10 mouse cellular contexts compared by ENCODE assay signal in the genomic region with DNA sequence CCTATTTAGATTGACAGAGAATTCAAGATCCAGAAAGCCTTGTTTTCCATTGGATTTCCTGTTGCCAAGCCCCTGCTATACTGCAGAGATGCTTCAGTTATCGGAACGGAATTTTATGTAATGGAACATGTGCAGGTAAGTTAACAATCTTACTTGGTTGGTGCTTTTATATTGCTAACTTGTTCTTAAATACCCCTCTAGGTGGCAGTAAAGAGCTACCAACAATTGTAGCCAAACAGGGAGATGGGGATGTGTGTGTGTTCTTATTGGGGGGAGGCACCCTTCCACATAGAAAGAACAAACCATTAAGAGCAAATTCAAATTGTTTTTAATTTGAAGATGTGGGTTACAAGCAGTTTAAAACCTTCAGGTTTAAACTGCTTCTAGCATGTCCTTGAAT. TPM values are rescaled to one million over a fixed set of nuclear protein-coding genes. Genes with fewer than 3 reads are reported as not detected.
A peak's percentile ranks its signal among the peaks of the same experiment; 100 is the strongest.
DNase-seq lines count a peak whose midpoint lies in the region; ATAC-seq lines count a peak whose summit lies in the region.
"Had no signal": no experiment of that assay in that cellular context is flagged by ENCODE, and none has a peak within 500 bp of the region (broad histone marks: within the 10 kb centered on the region; RNA-seq: fewer than 3 reads in every experiment).

No protein-coding gene starts in this region.

- peak; percentile 34 for DNase-seq in kidney, adult 9 months
- DNase-seq in kidney, postnatal 25 days, result no peak
- DNase-seq in ES-CJ7 (ENCODE audit: low read depth, low spot score) (peak; percentile 55), R1 (ENCODE audit: low read depth, low spot score) (peak; percentile 62)
- DNase-seq in induced T-regulatory cell, adult 2 months (ENCODE audit: low read depth), result peak; percentile 58
- no peak for DNase-seq in gastrocnemius, postnatal 14 days
- no peak for DNase-seq in spleen, postnatal 4 days (ENCODE audit: low spot score in 2 of 2)
- DNase-seq: liver, embryonic 13.5 days had no signal

- intact Hi-C loops in gastrocnemius, postnatal 14 days (cut with DNase I; ENCODE audit: low total_unique reads), result no loop called here

- ATAC-seq in frontal cortex, adult (ENCODE audit: low TSS enrichment), result no peak; the same call in 1 of the 2 replicates

RNA-seq across cellular contexts. Expression of a gene that starts 12.6 kb away (rescaled TPM):
- 10 to 100 TPM; 20.8 to 24.1 TPM for total RNA-seq in gastrocnemius, postnatal 14 days (2021)

RNA-seq across cellular contexts. Expression of a gene that starts 12.9 kb away (rescaled TPM):
- 10 to 100 TPM; 12.0 to 15.2 TPM for total RNA-seq in gastrocnemius, postnatal 14 days (2021)

RNA-seq across cellular contexts. Expression of a gene that starts 35.3 kb away (rescaled TPM):
- not detected for total RNA-seq in gastrocnemius, postnatal 14 days (2021)
- total RNA-seq: adrenal gland, postnatal 4 days had no signal

RNA-seq across cellular contexts. Expression of a gene that starts 50.9 kb away (rescaled TPM):
- 1 to 10 TPM; 1.9 to 2.7 TPM for total RNA-seq in gastrocnemius, postnatal 14 days (2021)

Comparison
In these comparisons a context has a peak if more than half of its experiments do, and no peak if none do; other contexts are left out.
1. DNase-seq: peak in kidney, adult 9 months (single experiment), ES-CJ7 (single experiment), R1 (single experiment) and induced T-regulatory cell, adult 2 months (single experiment); none in kidney, postnatal 25 days (0 of 2), gastrocnemius, postnatal 14 days (single experiment) and spleen, postnatal 4 days (0 of 2).